Mouse (Mus musculus) megakaryocyte, embryonic 14.5 days (primary cell): ENCODE results near the gene Slc34a2. TPM values are rescaled to one million over a fixed set of nuclear protein-coding genes. Genes with fewer than 3 reads are reported as not detected.

Experiments used
- H3K27me3 ChIP-seq: replicated peaks from 2 replicates; pipeline ENCODE3; 2012; ENCODE audit warnings: inconsistent platforms
- H3K36me3 ChIP-seq: replicated peaks from 2 replicates; pipeline ENCODE3; 2012; ENCODE audit warnings: low read length, inconsistent platforms, mixed read lengths
- H3K4me1 ChIP-seq: 2 replicates; pipeline ENCODE4 v1.6.1; 2012; ENCODE audit warnings: inconsistent platforms
- H3K4me3 ChIP-seq: replicated peaks from 2 replicates; pipeline ENCODE3; 2012; ENCODE audit warnings: moderate library complexity, mild to moderate bottlenecking, inconsistent platforms
- H3K9me3 ChIP-seq: 2 replicates; pipeline ENCODE4 v1.6.1; 2012; ENCODE audit warnings: inconsistent platforms
- FLI1 ChIP-seq: IDR thresholded peaks from 2 replicates; pipeline ENCODE4 v1.6.1; 2012; ENCODE audit warnings: low read length, inconsistent platforms, mixed read lengths
- GATA1 ChIP-seq: IDR thresholded peaks from 3 replicates; pipeline ENCODE4 v1.6.1; 2012; ENCODE audit warnings: mixed read lengths, low read length, inconsistent platforms, borderline replicate concordance
- polyA plus RNA-seq: library from polyadenylated mRNA; stranded (reverse); fragments of >175 nt; gene quantifications from 2 replicates; pipeline ENCODE4 v1.2.3, GENCODE M21; 2012; ENCODE audit warnings: low replicate concordance; ENCODE audit not compliant: insufficient read depth

Gene Slc34a2
- polyA plus RNA-seq, 1 experiment = not detected

DNA sequence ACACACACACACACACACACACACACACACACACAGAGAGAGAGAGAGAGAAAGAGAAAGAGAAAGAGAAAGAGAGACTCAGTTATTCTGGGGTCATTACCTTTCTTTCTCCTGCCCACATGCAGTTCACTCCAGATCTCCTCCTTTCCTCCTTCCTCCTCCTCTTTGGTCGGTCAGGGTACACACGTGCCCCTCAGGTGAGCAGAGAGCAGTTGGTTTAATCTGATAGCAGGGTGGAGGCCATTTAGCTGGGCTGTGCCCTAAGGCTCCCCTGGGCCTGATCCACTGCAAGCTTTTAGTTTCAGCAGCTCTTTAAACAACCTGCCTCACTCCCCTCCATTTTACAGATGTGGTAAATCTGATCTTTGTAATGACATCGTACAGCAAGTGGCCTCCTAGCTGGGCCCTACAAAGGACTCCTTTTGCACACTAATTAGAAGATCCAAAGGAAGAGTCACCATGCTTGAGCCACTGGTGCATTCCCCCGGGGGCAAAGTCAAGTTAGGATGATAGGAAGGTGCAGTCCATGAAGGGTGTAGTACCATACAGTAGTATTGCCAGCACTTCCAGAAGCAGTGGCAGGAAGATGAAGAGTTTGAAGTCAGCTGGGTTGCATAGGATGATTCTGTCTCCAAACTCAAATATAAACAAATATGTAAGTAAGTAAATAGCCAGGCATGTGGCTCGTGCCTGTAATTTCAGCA, 37.6 kb upstream of the Slc34a2 start:
- H3K4me3 ChIP-seq = no peak overlapping the region
- TF ChIP-seq FLI1 = no peak
- TF ChIP-seq GATA1 = no peak
- H3K4me1 ChIP-seq = no peaks in the 10 kb centered on the region
- peaks cover 10% of the 10 kb centered on the region; the same call in 1 of the 2 replicates for H3K9me3 ChIP-seq
- H3K36me3 ChIP-seq = no peaks in the 10 kb centered on the region
- no peaks in the 10 kb centered on the region for H3K27me3 ChIP-seq

DNA sequence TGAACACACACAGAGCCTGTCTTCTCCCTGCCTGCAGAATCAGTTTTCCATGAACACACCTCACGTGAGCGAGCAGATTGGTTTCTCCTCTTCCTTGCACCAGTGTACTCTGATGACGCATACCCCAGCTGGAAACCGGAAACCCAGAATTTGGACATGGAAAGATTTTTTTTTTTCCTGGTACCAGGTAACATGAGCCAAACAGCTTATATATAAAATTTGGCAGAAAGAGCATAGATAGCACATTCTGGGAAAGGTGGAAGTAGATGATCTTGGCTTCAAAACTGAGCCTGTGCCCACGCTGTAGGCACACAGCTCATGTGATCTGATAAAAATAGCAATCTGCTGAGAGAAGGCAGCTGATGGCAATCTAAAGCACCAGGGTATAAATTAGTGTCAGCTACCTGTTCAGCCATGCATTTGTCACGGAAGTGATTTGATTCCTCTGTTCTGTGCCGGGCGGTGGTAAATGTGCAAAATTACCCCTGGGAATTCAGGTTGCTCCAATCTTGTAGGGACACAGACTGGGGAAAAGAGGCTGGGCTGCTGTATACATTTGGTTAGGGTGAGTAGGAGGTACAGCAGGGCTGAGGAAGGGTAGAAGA, 35.2 kb upstream of the Slc34a2 start:
- Histone ChIP-seq H3K4me1 (no peaks in the 10 kb centered on the region), H3K27me3 (no peaks in the 10 kb centered on the region), H3K36me3 (no peaks in the 10 kb centered on the region), H3K4me3 (no peak overlapping the region), H3K9me3 (peaks cover 10% of the 10 kb centered on the region; the same call in 1 of the 2 replicates)
- TF ChIP-seq FLI1 (no peak), GATA1 (no peak)

DNA sequence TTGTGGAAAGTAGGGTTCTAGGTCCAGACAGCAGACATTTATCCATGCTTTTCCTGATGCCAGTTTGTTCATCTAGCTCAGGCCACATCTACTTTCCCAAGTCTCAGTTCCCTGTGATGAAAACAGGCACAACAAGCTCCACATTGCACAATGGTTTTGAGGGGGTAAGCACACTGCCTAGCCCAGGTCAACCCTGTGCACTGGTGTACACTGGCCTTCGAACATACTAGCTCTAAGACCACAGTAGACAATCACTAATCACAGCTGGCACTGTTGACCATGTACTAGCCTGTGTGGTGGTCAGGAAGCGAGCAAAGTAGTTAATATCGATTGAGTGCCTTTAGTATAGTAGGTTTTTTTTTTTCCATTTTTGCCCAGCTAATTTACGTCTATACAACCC, 34.4 kb upstream of the Slc34a2 start:
- Histone ChIP-seq H3K36me3 (no peaks in the 10 kb centered on the region), H3K27me3 (no peaks in the 10 kb centered on the region), H3K9me3 (peaks cover 10% of the 10 kb centered on the region; the same call in 1 of the 2 replicates), H3K4me3 (no peak overlapping the region), H3K4me1 (no peaks in the 10 kb centered on the region)
- TF ChIP-seq GATA1 (no peak), FLI1 (no peak)

DNA sequence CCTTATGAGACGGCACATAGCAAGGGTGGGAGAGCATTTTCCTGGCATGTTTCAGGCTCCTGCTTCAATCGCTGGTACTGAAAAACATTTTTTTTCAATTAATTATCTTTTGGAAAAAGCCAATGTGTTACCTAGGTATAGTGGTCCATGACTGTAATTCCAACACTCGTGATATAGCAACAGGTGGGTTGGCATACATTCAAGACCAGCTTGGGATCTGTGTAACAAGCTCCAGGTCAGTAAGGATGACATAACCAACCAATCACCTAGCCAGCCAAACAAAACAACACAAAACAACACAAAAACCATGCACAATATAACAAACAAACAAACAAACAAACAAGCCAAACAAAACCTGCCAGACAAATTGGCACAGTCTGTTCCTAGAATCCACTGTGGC, 33.9 kb upstream of the Slc34a2 start:
- Histone ChIP-seq H3K27me3 (no peaks in the 10 kb centered on the region), H3K36me3 (no peaks in the 10 kb centered on the region), H3K9me3 (peaks cover 10% of the 10 kb centered on the region; the same call in 1 of the 2 replicates), H3K4me3 (no peak overlapping the region), H3K4me1 (no peaks in the 10 kb centered on the region)
- no peak for TF ChIP-seq GATA1
- TF ChIP-seq FLI1 = no peak

DNA sequence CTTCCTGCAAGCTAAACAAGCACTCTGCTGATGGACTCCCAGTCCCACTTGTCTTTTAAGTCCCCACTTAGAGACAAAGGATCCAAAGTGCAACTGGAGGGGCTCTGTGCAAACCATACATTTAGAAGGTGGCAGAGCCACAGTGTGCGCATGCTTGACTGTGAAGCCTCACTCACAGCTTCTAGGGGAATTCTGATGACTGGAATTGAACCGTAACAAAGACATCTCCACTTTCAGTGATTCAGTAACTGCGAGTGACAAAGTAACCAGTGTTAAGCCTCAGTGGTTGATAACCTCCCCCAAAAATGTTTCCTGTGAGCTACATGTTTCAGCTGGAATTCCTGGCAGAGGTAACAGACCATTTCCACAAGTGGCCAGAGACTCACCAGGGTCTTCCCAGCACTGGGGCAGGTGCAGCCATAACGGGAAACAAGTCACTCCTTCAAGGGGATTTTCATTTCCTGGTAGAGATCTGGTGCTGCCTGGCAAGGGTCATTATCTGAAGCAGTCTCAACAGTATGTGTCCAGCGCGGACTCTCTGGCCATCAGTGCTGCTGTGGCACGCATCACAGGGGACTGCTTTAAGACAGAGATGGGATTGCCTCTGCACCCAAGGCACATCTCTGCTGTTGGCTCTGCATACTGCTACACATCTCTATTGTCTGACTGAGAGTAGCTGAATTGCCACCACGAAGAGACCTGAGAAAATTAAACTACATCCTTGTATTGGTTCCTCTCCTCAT, 28.7 kb upstream of the Slc34a2 start:
- no peaks in the 10 kb centered on the region for H3K36me3 ChIP-seq
- no peaks in the 10 kb centered on the region for H3K4me1 ChIP-seq
- peaks cover 16% of the 10 kb centered on the region for H3K9me3 ChIP-seq
- H3K4me3 ChIP-seq = no peak overlapping the region
- TF ChIP-seq GATA1 = no peak
- no peak for TF ChIP-seq FLI1
- H3K27me3 ChIP-seq = no peaks in the 10 kb centered on the region

DNA sequence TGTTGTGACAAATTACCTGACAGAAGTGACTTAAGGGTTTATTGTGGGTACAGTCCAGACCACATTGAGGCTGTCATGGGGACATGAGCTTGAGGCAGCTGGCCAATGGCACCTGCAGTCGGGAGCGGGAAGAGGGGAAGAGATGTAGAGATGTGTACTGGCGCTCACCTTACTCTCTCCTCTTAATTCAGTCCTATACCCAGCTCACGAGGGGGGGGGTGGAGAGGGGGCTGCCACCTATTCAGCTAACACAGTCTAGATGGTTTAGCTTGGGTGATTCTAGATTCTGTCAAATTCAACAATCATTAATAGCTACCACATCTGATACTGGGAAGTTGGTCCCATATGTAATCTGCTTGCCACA, 28.1 kb upstream of the Slc34a2 start:
- TF ChIP-seq FLI1 (no peak), GATA1 (no peak)
- H3K27me3 ChIP-seq = no peaks in the 10 kb centered on the region
- H3K4me1 ChIP-seq = no peaks in the 10 kb centered on the region
- peaks cover 11% of the 10 kb centered on the region; the same call in 1 of the 2 replicates for H3K9me3 ChIP-seq
- H3K4me3 ChIP-seq = no peak overlapping the region
- H3K36me3 ChIP-seq = no peaks in the 10 kb centered on the region

DNA sequence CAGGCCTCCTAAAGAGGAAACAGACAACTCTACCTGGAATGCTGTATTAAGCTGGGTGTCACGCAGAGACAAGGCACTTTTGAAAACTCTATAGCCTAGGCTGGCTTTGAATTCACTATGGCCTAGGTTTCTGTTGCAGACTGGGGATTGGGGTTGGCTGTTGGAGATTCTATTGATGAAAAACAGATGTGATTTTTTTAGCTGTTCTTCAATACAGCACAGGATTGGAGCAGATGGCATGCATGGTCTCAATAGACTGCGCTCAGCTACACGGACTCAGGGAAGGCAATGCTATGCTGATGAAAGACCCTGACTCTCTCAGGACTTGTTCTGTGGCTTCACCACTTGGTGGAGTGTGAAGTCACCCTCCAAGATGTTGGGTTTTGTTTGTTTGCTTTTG, 26.6 kb upstream of the Slc34a2 start:
- peaks cover 7% of the 10 kb centered on the region; the same call in 1 of the 2 replicates for H3K9me3 ChIP-seq
- H3K4me1 ChIP-seq = no peaks in the 10 kb centered on the region
- H3K27me3 ChIP-seq = no peaks in the 10 kb centered on the region
- TF ChIP-seq GATA1 (no peak), FLI1 (no peak)
- no peaks in the 10 kb centered on the region for H3K36me3 ChIP-seq
- no peak overlapping the region for H3K4me3 ChIP-seq

DNA sequence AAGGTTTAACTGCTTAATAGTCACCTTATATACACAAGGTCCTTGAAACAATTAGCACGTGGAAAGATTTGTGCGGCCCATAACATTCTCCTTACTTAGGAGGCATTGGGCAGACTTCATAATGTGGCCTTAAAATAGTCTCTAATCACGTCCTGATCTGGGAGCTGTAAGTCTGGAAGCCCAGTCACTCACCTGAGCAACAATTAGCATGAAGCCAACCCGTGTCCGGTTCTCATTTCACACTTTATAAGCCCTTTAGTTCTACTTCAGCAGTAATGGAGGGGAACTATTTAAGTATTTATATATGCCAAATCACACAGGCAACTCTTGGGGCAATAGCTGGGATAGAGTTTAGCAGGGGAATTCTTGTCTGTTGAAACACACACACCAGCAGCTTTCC, 21.3 kb upstream of the Slc34a2 start:
- Histone ChIP-seq H3K27me3 (no peaks in the 10 kb centered on the region), H3K4me3 (no peak overlapping the region), H3K36me3 (no peaks in the 10 kb centered on the region), H3K4me1 (no peaks in the 10 kb centered on the region), H3K9me3 (peaks cover 2% of the 10 kb centered on the region; the same call in 1 of the 2 replicates)
- no peak for TF ChIP-seq FLI1
- TF ChIP-seq GATA1 = no peak

DNA sequence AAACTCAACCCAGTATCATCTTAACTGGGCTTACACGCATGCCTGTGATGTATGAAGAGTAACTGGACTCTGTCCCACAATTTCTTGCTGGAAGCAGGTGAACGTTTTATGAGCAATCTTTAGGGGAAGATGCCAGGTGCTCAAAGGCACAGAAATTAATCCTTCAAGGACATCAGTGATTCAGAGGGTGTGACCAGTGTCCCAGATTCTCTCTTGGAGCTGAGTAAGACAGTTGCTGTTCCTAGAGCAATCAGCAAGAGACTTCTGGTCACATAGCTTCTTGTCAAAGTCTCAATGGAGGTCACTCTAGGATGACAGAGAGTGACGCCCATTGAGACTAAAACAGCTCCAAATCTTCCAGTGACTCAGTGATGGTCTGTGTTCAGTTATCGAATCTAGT, 19.6 kb upstream of the Slc34a2 start:
- Histone ChIP-seq H3K4me3 (no peak overlapping the region), H3K27me3 (no peaks in the 10 kb centered on the region), H3K9me3 (0 out of 2 replicates have a peak, but pooled peaks cover 8% of the 10 kb centered on the region), H3K4me1 (no peaks in the 10 kb centered on the region), H3K36me3 (no peaks in the 10 kb centered on the region)
- TF ChIP-seq FLI1 (no peak), GATA1 (no peak)

DNA sequence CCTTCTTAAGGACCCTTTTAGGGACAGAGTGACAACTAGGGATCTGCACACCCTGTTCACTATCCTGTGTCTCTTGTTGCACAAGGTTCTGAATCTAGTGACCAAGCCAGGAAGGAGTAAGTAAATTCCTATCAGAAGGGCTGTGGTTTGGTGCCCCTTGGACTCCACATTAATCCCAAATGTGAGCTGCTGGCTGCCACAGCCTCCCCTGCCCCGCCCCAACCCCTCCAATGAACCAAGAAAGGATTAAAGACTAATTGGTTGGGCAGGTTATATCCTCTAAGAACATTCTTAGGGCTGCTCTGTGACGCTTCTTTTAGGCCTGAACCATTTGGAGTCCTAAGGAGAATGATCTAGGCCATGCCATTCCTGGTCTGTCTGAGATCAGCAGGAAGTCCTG, 14.4 kb upstream of the Slc34a2 start:
- Histone ChIP-seq H3K4me1 (no peaks in the 10 kb centered on the region), H3K27me3 (no peaks in the 10 kb centered on the region), H3K4me3 (no peak overlapping the region), H3K36me3 (no peaks in the 10 kb centered on the region), H3K9me3 (peaks cover 31% of the 10 kb centered on the region)
- TF ChIP-seq GATA1 = no peak
- TF ChIP-seq FLI1 = no peak
